Mouse (Mus musculus): ENCODE measurements around the gene Gm128.

Gm128 gene

GRCm38 (mm10) chr3:95266052-95266451 lies 24.7 kb upstream of the Gm128 start:
- no peak for DNase-seq

- DNase-seq: no peak
These were observed 23.3 kb upstream of the Gm128 start for GRCm38 (mm10) chr3:95264724-95265123.

- DNase-seq: peak; percentile 63
These were observed 21.8 kb upstream of the Gm128 start for GRCm38 (mm10) chr3:95263089-95263739.

GRCm38 (mm10) chr3:95261975-95262374 lies 20.6 kb upstream of the Gm128 start:
- no peak for DNase-seq

GRCm38 (mm10) chr3:95256931-95257330 lies 15.5 kb upstream of the Gm128 start:
- no peak for DNase-seq

GRCm38 (mm10) chr3:95250783-95251424 lies 9.5 kb upstream of the Gm128 start, which contains the start of gene Bnipl:
Gene Bnipl, minus strand, starts transcription at chr3:95251193.
- DNase-seq: no peak

GRCm38 (mm10) chr3:95250361-95250760 lies 9.0 kb upstream of the Gm128 start:
- DNase-seq: no peak

- DNase-seq: no peak
These were observed 6.4 kb upstream of the Gm128 start for GRCm38 (mm10) chr3:95247660-95248336.

GRCm38 (mm10) chr3:95246465-95247231 lies 5.2 kb upstream of the Gm128 start:
- no peak for DNase-seq

- DNase-seq: no peak
These were observed 1.7 kb upstream of the Gm128 start for GRCm38 (mm10) chr3:95243086-95243485.

- peak; percentile 23 for DNase-seq
These were observed 498 bp downstream of the Gm128 start for GRCm38 (mm10) chr3:95240900-95241299.

GRCm38 (mm10) chr3:95239971-95240370 lies 1.4 kb downstream of the Gm128 start:
- DNase-seq: no peak

GRCm38 (mm10) chr3:95239022-95239421 lies 2.4 kb downstream of the Gm128 start:
- DNase-seq: no peak

GRCm38 (mm10) chr3:95237541-95238099 lies 3.8 kb downstream of the Gm128 start:
- DNase-seq: no peak

- DNase-seq: no peak
These were observed 5.8 kb downstream of the Gm128 start for GRCm38 (mm10) chr3:95235386-95236301.

- DNase-seq: no peak
These were observed 8.0 kb downstream of the Gm128 start for GRCm38 (mm10) chr3:95233303-95233980.

GRCm38 (mm10) chr3:95232771-95233170 lies 8.6 kb downstream of the Gm128 start:
- DNase-seq: no peak

GRCm38 (mm10) chr3:95231298-95232221 lies 9.8 kb downstream of the Gm128 start, which contains the start of gene Mllt11:
Gene Mllt11, minus strand, starts transcription at chr3:95232171.
- no peak for DNase-seq

- no peak for DNase-seq
These were observed 10.7 kb downstream of the Gm128 start for GRCm38 (mm10) chr3:95230495-95231297.
